Mouse (Mus musculus): ENCODE data around the gene Far2. TPM values are rescaled to one million over a fixed set of nuclear protein-coding genes. Genes with fewer than 3 reads are reported as not detected.
A peak's percentile ranks its signal among the peaks of the same experiment; 100 is the strongest.

The Far2 gene
- polyA plus RNA-seq, 1 experiment = 0.14 TPM

DNA sequence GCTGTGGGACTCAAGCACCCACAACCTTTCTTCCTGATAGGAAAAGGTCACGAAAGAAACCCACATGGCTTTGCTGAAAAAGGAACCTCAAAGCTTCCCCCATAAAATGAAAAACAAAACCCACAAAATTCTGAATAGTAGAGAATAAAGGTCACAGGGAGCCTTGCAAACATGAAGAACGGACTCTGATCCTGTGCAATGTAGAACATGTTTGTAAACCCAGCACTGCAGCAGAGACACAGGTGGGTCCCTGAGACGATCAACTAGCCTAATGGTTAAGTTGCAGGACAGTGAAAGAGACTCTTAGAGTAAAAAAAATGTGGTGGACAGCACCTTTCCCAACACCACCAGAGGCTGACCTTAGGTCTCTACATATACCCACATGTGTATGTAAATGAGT, 152.7 kb downstream of the Far2 start:
- Histone ChIP-seq H3K79me2 (ENCODE audit: control insufficient read depth, insufficient read depth) (no peaks in the 10 kb centered on the region), H3K4me3 (no peak overlapping the region), H3K27me3 (ENCODE audit: control insufficient read depth, insufficient read depth, insufficient read length) (no peaks in the 10 kb centered on the region), H3K4me2 (ENCODE audit: low read depth) (no peak overlapping the region), H3ac (ENCODE audit: control insufficient read depth, insufficient read length) (no peak overlapping the region), H3K36me3 (ENCODE audit: control insufficient read depth, insufficient read depth) (peaks cover 60% of the 10 kb centered on the region)
- TF ChIP-seq USF1 (IDR thresholded peaks at IDR 0.05; ENCODE audit: low read depth) = no peak
- no peak for TF ChIP-seq POLR2AphosphoS2 (IDR thresholded peaks at IDR 0.05; ENCODE audit: insufficient read length, low read depth)
- no peak for TF ChIP-seq POLR2A (IDR thresholded peaks at IDR 0.05; ENCODE audit: insufficient read length, low read depth)
- no peak for TF ChIP-seq TCF3 (IDR thresholded peaks at IDR 0.05; ENCODE audit: insufficient read length, low read depth)
- TF ChIP-seq MYOG (IDR thresholded peaks at IDR 0.05; ENCODE audit: control insufficient read depth in 1 of 3, insufficient read depth in 1 of 3, insufficient read length in 2 of 3, low read depth in 2 of 3) = no peak
- no peak for TF ChIP-seq REST (IDR thresholded peaks at IDR 0.05; ENCODE audit: insufficient read depth, insufficient read length)
- no peak for TF ChIP-seq SRF (IDR thresholded peaks at IDR 0.05; ENCODE audit: control insufficient read depth, insufficient read length, low read depth)
- no peak for TF ChIP-seq TCF12 (IDR thresholded peaks at IDR 0.05; ENCODE audit: insufficient read depth, poor library complexity, severe bottlenecking)
- TF ChIP-seq MAX (IDR thresholded peaks at IDR 0.05; ENCODE audit: low read depth) = no peak
- TF ChIP-seq MYOD1 (IDR thresholded peaks at IDR 0.05; ENCODE audit: control insufficient read depth in 1 of 3, insufficient read length in 2 of 3, low read depth in 2 of 3) = no peak
- TF ChIP-seq CEBPB (IDR thresholded peaks at IDR 0.05; ENCODE audit: insufficient read depth, poor library complexity, severe bottlenecking) = no peak
- no peak for TF ChIP-seq E2F4 (IDR thresholded peaks at IDR 0.05; ENCODE audit: insufficient read depth)

GRCm38 (mm10) chr6:148205134-148205533, 158.1 kb downstream of the Far2 start:
- Histone ChIP-seq H3ac (ENCODE audit: control insufficient read depth, insufficient read length) (no peak overlapping the region), H3K36me3 (ENCODE audit: control insufficient read depth, insufficient read depth) (peaks cover 47% of the 10 kb centered on the region), H3K4me3 (no peak overlapping the region), H3K4me2 (ENCODE audit: low read depth) (no peak overlapping the region), H3K27me3 (ENCODE audit: control insufficient read depth, insufficient read depth, insufficient read length) (no peaks in the 10 kb centered on the region), H3K79me2 (ENCODE audit: control insufficient read depth, insufficient read depth) (peaks cover 46% of the 10 kb centered on the region)
- TF ChIP-seq TCF3 (IDR thresholded peaks at IDR 0.05; ENCODE audit: insufficient read length, low read depth) = no peak
- no peak for TF ChIP-seq POLR2A (IDR thresholded peaks at IDR 0.05; ENCODE audit: insufficient read length, low read depth)
- TF ChIP-seq TCF12 (IDR thresholded peaks at IDR 0.05; ENCODE audit: insufficient read depth, poor library complexity, severe bottlenecking) = no peak
- no peak for TF ChIP-seq USF1 (IDR thresholded peaks at IDR 0.05; ENCODE audit: low read depth)
- no peak for TF ChIP-seq REST (IDR thresholded peaks at IDR 0.05; ENCODE audit: insufficient read depth, insufficient read length)
- TF ChIP-seq SRF (IDR thresholded peaks at IDR 0.05; ENCODE audit: control insufficient read depth, insufficient read length, low read depth) = no peak
- no peak for TF ChIP-seq CEBPB (IDR thresholded peaks at IDR 0.05; ENCODE audit: insufficient read depth, poor library complexity, severe bottlenecking)
- TF ChIP-seq MAX (IDR thresholded peaks at IDR 0.05; ENCODE audit: low read depth) = no peak
- no peak for TF ChIP-seq MYOD1 (IDR thresholded peaks at IDR 0.05; ENCODE audit: control insufficient read depth in 1 of 3, insufficient read length in 2 of 3, low read depth in 2 of 3)
- no peak for TF ChIP-seq MYOG (IDR thresholded peaks at IDR 0.05; ENCODE audit: control insufficient read depth in 1 of 3, insufficient read depth in 1 of 3, insufficient read length in 2 of 3, low read depth in 2 of 3)
- no peak for TF ChIP-seq POLR2AphosphoS2 (IDR thresholded peaks at IDR 0.05; ENCODE audit: insufficient read length, low read depth)
- TF ChIP-seq E2F4 (IDR thresholded peaks at IDR 0.05; ENCODE audit: insufficient read depth) = no peak

- peaks cover 65% of the 10 kb centered on the region for H3K79me2 ChIP-seq (ENCODE audit: control insufficient read depth, insufficient read depth)
- TF ChIP-seq USF1 (IDR thresholded peaks at IDR 0.05; ENCODE audit: low read depth) = no peak
- no peak for TF ChIP-seq SRF (IDR thresholded peaks at IDR 0.05; ENCODE audit: control insufficient read depth, insufficient read length, low read depth)
- TF ChIP-seq MYOD1 (IDR thresholded peaks at IDR 0.05; ENCODE audit: control insufficient read depth in 1 of 3, insufficient read length in 2 of 3, low read depth in 2 of 3) = no peak
- no peak for TF ChIP-seq MYOG (IDR thresholded peaks at IDR 0.05; ENCODE audit: control insufficient read depth in 1 of 3, insufficient read depth in 1 of 3, insufficient read length in 2 of 3, low read depth in 2 of 3)
- no peak for TF ChIP-seq E2F4 (IDR thresholded peaks at IDR 0.05; ENCODE audit: insufficient read depth)
- TF ChIP-seq TCF12 (IDR thresholded peaks at IDR 0.05; ENCODE audit: insufficient read depth, poor library complexity, severe bottlenecking) = no peak
- TF ChIP-seq TCF3 (IDR thresholded peaks at IDR 0.05; ENCODE audit: insufficient read length, low read depth) = no peak
- no peak for TF ChIP-seq MAX (IDR thresholded peaks at IDR 0.05; ENCODE audit: low read depth)
- no peak for TF ChIP-seq REST (IDR thresholded peaks at IDR 0.05; ENCODE audit: insufficient read depth, insufficient read length)
- no peak for TF ChIP-seq CEBPB (IDR thresholded peaks at IDR 0.05; ENCODE audit: insufficient read depth, poor library complexity, severe bottlenecking)
- TF ChIP-seq POLR2A (IDR thresholded peaks at IDR 0.05; ENCODE audit: insufficient read length, low read depth) = no peak
- no peak for TF ChIP-seq POLR2AphosphoS2 (IDR thresholded peaks at IDR 0.05; ENCODE audit: insufficient read length, low read depth)
- H3K36me3 ChIP-seq (ENCODE audit: control insufficient read depth, insufficient read depth) = peaks cover 25% of the 10 kb centered on the region
- H3ac ChIP-seq (ENCODE audit: control insufficient read depth, insufficient read length) = no peak overlapping the region
- no peaks in the 10 kb centered on the region for H3K27me3 ChIP-seq (ENCODE audit: control insufficient read depth, insufficient read depth, insufficient read length)
- no peak overlapping the region for H3K4me3 ChIP-seq
- no peak overlapping the region for H3K4me2 ChIP-seq (ENCODE audit: low read depth)
Observed at GRCm38 (mm10) chr6:148207522-148207921, 160.5 kb downstream of the Far2 start.

GRCm38 (mm10) chr6:148211391-148211876, 164.4 kb downstream of the Far2 start:
- Histone ChIP-seq H3K4me3 (peak overlapping the region; percentile 79), H3K4me2 (ENCODE audit: low read depth) (peak overlapping the region; percentile 97), H3K36me3 (ENCODE audit: control insufficient read depth, insufficient read depth) (peaks cover 5% of the 10 kb centered on the region), H3K27me3 (ENCODE audit: control insufficient read depth, insufficient read depth, insufficient read length) (no peaks in the 10 kb centered on the region), H3K79me2 (ENCODE audit: control insufficient read depth, insufficient read depth) (peaks cover 61% of the 10 kb centered on the region), H3ac (ENCODE audit: control insufficient read depth, insufficient read length) (peak overlapping the region; percentile 77)
- TF ChIP-seq SRF (IDR thresholded peaks at IDR 0.05; ENCODE audit: control insufficient read depth, insufficient read length, low read depth) (no peak), MYOG (IDR thresholded peaks at IDR 0.05; ENCODE audit: control insufficient read depth in 1 of 3, insufficient read depth in 1 of 3, insufficient read length in 2 of 3, low read depth in 2 of 3) (peak in 1 of 3 experiments; percentile 22)
